Mouse (Mus musculus) spleen, adult 12 weeks (tissue): ENCODE data around the gene Car6.

ENCODE experiments used
- DNase-seq: peaks from one replicate; pipeline ENCODE4 v3.0.0; 2022; ENCODE audit warnings: low spot score

Gene Car6

DNA sequence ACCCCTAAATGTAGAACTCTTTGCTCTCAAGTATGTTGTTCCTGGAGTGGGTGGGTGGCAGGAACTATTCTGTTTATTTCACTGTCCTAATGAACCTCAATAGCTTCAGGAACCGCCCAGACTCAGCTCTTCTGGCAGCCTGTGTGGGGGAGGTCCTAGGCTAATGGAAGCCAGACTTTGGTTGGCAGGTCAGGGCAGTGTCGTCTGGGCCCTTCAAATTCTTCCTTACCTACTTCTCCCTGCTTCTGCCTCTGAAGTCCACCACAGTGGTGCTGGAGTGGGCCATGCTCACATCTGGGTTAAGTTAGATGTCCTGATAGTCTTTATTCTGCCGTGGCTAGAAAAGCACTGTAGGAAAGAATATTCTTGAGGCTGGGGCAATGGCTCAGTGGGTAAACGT, 23.0 kb downstream of the Car6 start:
- DNase-seq: no peak

DNA sequence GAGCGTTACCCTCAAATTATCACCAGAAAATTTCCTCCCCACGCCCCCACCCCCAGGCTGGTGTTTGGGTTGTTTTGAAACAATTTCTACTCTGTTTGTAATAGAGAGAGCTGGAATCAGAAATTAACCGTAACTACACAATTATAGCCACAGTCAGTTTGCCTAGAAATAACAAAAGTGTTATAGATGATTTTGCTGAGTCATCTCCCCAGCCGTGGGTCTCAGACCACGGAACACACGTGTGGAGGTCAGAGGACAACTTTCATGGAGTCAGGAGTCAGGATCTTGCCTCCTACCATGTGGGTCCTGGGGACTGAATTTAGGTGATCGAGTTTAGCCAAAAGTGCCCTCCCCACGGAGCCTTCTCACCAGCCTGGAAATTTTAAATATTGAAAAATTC, 24.0 kb downstream of the Car6 start:
- no peak for DNase-seq

DNA sequence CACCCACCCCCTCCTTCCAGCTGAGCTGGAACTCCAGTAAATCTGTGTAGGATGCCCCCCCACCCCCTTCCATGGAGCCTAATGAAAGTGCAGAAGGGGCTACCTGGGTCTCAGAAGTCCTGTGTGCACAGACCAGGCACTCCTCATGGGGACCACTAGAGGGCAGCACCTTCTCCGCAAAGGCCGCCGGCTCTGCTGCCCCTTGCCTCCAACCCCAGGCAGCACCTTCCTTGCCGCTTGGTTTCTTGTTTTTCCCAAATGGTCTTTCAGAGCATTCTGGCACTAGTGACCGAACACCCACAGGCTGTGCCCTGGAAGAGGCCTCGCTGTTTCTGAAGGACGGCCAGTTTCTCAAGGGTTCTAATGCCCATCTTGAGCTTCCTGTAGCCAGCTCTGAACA, 24.6 kb downstream of the Car6 start:
- peak; percentile 23 for DNase-seq

DNA sequence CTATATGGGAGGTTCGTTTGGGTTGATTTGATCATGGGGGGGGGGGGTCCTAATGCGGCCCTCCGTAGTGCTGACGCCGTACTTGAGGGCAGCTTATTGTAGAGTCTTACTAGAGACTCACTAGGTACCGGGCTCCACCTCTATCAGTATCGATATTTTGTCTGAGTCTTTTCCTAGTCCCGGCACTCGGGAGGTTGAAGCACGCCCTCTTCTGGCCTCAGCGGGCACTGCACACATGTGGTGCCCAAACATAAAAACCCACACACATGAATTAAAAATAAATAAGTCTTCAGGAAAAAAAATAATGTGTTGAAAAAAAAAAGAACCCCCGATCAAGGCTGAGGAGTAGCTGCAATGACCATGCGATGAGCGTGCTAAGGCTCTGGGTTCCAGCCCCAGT, 27.1 kb downstream of the Car6 start:
- no peak for DNase-seq

DNA sequence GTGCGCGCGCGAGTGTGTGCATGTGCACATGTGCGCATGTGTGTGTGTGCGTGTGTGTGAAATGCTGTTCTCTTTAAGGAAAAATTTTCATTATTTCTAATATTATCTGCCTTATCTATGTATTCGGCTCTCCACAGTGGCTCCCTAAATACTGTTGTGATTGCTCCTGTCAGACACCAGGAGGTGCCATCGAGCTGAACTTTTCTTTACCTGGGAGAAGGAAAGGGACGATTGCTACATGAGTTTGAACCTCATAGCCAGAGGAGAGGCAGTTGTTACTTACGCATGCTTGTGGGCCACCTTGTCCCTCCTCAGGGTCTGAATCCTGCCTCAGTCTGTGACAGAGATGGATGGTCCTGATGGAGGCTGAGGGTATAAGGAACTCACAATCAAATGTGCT, 27.9 kb downstream of the Car6 start:
- no peak for DNase-seq

DNA sequence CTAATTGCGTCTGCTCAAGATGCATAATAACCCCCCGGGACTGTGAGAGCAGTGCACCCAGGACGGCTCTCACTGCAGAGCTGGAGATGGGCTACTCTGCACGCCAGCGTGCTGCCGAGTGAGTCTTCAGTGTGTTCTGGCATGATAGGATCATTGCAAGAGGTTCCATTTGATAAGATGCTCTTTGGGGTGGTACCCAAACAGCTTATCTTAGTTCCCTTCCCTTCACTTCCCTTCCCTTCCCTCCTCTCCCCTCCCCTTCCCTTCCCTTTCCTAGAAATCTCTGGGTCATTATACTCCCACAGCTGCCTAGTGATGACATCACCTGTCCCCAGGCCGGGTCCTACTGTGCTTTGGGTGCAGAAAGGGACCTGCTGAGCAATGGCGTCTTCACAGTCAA, 29.0 kb downstream of the Car6 start:
- no peak for DNase-seq

DNA sequence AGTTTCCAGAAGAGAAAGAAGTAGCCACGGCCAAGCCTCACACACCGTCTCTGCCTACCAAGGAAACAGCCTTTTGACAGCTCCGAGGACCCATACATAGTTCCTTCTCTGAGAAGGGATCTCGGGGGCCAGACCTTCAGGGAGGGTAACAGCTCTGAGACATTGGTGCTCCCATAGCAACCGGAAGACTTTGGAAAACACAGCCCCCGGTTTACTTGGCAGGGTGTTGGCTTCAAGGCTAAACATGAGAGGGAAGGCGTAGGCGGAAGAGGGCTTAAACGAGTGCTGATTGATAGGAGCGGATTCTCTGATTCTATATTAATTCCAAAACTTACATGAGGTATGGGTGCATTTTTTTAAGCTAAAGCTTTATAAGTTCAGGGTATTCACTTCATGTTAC, 32.7 kb downstream of the Car6 start:
- DNase-seq: no peak

DNA sequence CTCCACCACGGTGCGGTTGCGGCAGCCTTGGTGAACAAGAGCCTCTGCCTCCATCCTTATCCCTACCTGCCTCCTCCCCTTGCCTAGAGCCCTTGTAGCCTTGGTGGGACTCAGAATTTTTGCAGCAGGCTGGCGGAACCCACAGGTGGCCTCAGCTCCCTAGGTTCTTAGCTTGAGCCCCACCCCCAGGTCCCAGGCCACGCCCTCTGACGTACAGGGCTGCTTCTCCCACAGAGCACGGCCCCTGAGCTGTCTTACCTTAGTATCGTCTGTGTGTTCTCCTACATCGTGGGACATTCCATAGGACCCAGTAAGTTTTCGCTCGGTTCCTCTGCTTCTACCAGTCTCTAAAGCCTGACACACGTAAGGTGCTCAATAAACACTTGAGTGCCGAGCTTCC, 36.3 kb downstream of the Car6 start:
- DNase-seq: no peak

DNA sequence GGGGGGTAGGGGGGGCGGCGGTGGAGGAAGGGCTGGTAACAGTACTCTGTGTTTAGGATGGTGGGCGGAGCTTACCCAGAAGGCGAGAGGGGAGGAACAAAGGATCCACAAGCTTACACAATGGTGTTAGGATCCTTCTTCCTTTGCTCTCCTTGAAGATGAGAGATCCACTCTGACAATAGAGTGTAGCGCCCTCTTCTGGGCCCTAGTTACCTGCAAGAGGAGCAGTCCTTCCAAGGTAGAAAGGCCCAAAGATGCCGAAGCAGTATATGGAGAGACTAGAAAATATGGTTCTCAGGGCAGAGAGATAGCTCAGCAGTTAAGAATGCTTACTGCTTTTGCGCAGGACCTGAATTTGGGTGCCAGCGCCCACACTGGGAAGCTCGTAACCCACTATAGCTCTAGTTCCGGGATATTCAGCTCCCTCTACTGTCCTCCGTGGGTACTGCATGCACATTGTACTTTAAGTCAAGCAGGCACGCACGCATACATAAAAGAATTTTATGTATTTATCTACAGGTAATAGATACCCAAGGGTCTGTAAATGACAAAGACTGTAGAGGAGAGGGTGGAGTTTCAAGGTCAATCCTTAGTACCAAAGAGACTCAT, 38.5 kb downstream of the Car6 start:
- DNase-seq: no peak

DNA sequence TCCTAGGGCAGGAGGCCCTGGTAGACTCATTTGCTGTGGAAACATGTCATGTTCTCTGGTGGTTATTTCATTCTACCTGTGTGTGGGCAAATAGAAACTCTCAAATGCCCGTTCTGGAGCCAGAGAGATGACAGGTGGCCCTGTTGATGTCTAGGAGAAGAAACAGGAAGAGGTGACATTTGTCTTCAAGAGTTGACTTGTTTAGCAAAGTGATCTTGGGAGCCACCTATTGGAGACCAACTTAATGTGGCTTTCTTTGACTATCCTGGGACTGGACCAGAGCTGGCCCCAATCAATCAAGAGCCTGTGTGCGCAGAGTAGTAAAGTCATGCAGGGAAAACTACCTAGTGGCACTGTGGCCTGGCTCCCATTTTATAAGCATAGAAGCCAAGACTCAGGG, 41.7 kb downstream of the Car6 start:
- DNase-seq: no peak

DNA sequence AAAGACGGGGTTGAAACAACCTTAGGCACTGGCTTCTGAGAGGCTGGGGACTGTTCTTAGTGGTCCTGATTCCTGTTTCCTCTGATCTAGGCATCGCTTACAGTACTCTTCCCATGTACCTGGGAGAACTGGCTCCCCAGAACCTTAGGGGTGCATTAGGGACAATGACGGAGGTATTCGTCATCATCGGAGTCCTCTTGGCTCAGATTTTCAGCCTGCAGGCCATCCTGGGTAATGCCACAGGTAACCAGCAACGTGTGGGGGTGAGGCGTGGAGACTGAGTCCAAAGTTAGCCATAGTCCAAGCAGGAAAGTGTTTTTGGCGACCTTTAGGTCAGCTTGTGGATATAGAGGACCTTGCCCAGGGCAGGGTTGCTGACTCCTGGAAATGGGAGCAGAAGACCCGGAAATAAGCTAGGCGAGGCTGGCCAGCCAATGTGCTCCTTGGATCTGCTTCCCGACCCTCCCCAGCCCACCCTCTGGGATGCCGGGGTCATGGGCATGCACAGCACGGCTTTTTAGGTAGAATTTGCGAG, 43.7 kb downstream of the Car6 start:
- no peak for DNase-seq

DNA sequence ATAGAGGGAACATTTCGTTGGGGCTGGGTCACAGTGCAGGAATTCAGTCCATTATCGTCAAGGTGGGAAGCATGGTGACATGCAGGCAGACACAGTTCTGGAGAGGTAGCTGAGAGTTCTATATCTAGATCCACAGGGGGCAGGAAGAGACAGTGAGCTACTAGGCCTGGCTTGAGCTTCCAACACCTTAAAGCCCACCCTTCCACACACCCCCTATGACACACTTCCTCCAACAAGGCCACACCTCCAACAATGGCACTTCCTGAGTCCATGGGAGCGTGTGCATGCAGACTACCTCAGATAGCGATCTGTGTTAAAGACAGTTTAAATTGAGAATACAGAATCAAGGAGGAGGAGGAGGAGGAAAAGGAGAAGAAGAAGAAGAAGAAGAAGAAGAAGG, 45.4 kb downstream of the Car6 start:
- no peak for DNase-seq

DNA sequence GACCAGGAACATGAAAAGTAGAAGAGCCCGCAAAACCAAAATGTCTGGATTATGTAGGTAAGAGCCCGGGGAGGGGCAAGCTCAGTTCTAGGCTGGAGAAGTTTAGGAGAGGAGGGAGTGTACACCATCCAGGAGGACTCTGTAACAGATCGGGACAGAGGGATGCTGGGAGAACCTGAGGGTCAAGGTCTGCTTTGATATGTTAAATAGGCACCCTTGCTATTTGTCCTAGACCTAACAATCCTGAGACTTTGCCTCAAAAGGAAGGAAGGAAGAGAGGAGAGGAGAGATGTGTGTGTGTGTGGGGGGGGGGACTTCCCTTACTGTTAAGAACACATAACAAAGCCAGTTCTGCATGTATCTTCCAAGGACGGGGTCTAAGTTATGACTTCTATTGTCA, 45.8 kb downstream of the Car6 start:
- no peak for DNase-seq

DNA sequence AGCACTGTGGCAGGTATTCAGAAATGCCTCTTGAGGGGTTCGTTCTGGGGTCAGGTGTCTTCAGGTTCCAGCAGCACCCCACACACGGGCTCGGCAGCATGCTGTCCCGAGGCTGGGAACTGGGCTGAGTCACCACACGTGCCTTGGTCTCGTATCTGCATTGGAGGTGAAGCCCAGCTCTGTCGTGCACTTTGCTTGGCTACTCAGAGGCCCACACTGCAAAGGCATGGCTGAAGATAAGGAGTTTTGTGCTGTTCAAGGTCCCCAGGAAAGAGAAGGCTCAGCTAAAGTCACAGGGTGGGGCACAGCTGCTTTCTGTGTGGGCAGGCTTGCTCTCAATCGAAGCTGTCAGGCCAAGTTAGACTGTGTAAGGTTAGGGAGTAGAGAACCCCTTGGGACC, 48.6 kb downstream of the Car6 start:
- no peak for DNase-seq

DNA sequence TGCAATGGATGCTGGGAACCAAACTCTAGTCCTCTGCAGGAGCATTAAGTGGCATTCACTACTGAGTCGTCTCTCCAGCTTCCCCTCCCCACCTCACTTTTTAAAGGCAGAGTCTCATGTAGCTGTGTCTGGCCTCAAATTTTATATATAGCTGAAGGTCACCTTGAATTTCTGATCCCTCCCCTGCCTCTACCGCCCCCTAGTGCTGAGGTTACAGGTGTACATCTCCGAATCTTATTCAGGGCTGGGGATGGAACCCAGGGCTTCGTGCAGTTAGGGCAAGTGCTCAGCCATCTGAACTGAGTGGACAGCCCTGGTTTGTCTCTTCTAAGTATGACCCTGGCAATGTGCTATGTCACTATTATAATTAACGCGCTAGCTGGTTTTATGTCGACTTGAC, 50.1 kb downstream of the Car6 start:
- no peak for DNase-seq

DNA sequence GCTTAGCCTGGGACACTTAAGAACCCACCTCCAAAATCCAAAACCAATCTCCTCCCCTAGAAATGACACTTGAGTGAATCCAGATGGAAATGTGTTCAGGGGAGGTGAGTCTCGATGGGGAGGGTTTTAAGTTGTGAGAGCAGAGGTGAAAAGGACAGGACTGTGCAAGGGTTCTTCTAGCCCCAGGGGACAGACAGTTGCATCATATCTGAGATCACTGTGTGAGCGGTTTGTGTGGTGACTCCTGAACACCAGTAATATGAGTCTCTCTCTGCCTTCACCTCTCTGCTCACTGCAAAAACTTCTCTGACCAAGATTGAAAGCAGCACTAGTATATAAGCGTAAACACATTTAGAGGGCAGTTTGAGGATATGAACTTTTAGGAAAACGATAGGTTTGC, 54.8 kb downstream of the Car6 start:
- no peak for DNase-seq

DNA sequence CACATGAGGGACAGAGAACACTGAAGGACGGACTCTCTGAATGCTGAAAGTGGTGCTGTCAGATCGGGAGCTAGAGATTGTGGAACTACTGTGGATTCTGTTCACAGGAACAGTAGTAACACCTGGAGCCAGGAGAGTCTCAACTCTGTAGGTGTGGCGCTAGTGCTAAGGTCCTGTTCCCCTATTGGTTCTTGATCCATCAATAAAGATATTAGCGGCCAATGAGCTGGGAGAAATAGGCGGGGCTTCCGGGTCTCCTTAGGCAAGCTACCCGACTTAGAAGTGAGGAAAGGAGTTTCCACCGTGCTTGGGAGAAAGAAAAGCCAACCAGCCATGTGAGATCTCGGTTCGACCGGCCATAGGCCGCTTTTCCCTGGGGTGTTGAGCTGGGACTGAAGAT, 56.9 kb downstream of the Car6 start:
- DNase-seq: no peak

DNA sequence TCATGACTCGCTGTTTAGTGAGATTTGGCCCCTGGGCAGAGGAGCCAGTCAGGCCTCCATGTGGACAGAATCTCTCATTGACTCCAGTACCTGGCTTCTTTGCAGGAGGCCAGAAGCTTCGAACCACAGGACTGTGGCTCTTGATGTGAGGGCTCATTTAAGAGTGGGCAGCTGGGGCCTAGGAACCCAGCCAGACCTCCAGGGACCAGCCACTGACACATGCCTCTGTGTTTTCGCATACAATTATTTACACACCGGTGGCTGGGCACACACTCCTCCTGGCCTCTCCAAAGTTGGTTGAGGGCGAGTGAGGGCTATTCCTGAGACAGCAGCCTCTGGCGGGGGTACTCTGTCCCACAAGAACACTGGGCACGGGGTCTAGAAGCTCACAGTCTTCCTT, 60.8 kb downstream of the Car6 start:
- no peak for DNase-seq

DNA sequence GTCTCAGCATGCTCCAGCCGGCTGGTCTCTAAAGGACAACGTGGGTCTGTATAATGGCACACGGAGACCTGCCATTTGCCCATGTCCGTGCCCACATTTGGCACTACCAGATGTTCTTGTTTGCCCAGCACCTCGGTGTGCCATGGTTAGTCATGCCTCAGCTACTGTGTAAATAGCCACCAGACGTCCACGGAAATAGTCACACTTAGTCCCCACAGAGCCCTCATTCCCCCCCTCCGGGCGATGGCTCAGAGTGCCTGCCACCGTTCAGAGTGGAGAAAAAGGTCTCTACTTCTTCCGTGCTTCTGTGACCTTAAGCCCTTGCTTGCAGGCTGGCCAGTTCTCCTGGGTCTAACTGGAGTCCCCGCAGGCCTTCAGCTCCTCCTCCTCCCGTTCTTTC, 62.0 kb downstream of the Car6 start:
- no peak for DNase-seq

DNA sequence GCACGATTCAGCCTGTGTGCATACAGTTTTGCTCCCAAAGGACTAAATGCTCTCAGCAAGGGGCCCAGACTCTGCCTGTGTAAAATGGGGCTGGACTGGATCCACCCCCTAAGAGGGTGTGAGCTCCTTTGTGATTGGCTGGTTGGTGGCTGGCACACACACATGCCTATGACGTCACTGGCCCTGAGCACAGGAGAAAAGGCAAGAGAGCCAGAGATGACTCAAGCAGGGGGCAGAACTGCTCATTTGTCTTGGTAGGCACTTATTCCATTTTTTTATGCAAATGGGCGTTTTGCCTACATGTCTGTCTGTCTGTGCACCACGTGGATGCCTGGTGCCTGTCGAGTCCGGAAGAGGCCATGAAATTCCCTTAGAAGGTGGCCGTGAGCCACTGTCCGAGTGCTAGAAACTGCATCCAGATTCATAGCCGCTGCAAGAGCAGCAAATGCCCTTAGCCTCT, 63.0 kb downstream of the Car6 start:
- no peak for DNase-seq

DNA sequence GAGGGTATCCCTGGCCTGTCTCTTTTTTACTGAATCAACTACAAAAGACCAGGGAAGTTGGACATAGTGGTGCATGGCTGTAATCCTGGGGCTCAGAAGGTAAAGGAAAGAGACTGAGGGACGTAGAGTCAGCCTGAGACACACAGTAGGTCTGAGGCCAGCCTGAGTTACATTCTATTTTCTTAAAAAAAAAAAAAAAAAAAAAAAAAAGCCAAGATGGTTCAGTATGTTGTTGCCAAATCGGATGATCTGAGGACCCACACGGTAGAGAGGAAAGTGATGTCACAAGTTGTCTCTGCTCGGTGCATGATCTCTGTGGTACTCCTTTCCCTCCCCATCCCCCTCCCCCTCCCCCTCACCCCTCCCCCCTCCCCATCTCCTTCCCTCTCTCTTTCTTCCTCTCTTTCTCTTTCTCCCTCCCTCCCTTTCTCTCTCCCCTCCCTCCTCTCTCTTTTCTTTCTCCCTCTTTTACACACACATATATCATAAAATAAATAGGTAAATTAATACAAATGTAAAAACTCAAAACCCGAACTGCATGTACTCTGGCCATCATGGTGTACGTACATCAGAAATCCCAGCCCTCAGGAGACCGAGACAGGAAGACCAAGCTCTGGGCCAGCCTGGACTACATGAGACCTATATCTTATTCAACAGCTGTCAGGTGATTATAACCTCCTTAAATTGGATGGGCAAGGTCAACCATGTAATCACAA, 63.6 kb downstream of the Car6 start:
- no peak for DNase-seq
